Mouse (Mus musculus) heart, adult 2 months (tissue): ENCODE results near the gene Fgf18.

Source experiments
- CTCF ChIP-seq: fragments of 200-600 bp; IDR thresholded peaks from 2 replicates; pipeline ENCODE4 v1.8.1; 2022; ENCODE audit warnings: antibody characterized with exemption, mild to moderate bottlenecking, moderate library complexity
- EP300 ChIP-seq: fragments of 200-500 bp; IDR thresholded peaks from 2 replicates; pipeline ENCODE4 v1.6.1; 2011; ENCODE audit warnings: low read depth, low read length, control low read depth; ENCODE audit not compliant: insufficient read depth
- POLR2A ChIP-seq: fragments of 200-500 bp; IDR thresholded peaks from 2 replicates; pipeline ENCODE4 v1.6.1; 2011; ENCODE audit warnings: mild to moderate bottlenecking, low read depth, low read length, control low read depth; ENCODE audit not compliant: insufficient read depth

DNA sequence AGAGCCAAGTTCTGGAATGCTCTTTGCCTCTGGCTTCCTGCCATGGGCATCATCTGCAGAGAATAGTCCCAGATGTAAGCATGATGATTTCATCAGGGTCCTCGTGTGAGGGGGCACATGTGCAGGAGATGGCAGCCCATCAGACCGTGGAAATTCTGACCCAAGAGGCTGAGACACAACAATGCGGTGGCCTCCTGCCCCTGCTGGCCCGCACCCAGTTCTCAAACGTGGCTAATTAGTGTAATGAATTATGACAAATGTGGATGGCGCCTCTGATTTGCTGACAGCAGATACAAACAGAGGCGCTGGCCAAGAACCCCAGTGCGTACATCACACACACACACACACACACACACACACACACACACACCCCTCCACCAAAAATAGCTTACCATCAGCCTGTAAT is 42.3 kb downstream of the Fgf18 start:
- TF ChIP-seq POLR2A (no peak), CTCF (no peak), EP300 (no peak)
